Mouse (Mus musculus) lung, adult 2 months (tissue): Measurements from ENCODE around the gene Edem2.

Experiments
- CTCF ChIP-seq: fragments of 200-500 bp; IDR thresholded peaks from 2 replicates; pipeline ENCODE4 v1.5.1; 2011; ENCODE audit warnings: mild to moderate bottlenecking, low read length, control low read depth; ENCODE audit not compliant: insufficient read depth
- POLR2A ChIP-seq: fragments of 200-500 bp; IDR thresholded peaks from 2 replicates; pipeline ENCODE4 v1.6.1; 2011; ENCODE audit warnings: low read depth, mild to moderate bottlenecking, control low read depth, low read length, borderline replicate concordance; ENCODE audit errors: extremely low read depth

DNA sequence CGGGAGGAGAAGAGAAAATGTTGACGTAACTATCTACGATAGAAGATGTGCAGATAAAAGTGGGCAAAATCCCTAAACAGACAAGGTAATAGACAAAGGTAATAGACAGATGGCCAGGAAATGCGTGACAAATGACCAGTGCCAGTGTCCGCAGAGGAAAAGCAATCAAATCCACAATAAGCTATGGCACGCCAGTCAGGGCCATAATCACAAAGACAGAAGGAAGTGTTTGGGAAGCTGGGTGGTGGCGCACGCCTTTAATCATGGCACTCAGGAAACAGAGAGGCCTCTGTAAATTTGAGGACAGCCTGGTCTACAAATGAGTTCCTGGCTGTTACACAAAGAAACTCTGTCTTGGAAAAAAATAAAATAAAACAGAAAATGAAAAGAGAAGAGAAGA lies 48.1 kb downstream of the Edem2 start:
- no peak for TF ChIP-seq POLR2A
- TF ChIP-seq CTCF, result no peak
